Mouse (Mus musculus): ENCODE results near the gene Alk.

DNA sequence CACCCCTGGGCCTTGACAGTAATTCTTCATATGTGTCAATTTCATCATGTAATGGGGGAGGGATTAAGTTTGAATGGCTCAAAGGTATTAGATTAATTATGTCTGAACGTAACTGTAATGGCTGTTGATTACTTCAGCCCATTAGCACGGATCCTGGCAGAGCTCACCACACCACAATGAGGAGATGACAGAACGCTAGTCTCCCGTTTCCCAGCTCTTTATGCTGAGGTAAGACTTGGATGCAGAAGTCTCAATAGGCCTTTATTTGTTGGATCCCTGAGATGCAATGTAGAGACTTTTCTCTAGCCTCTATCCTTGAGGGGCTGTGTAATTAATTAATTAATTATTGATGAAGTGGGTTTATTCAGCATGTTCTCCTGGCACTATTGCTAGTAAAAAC lies 627.8 kb downstream of the Alk start:
- TF ChIP-seq POLR2A (IDR thresholded peaks at IDR 0.05; ENCODE audit: low read depth, low read length) (no peak), CTCF (IDR thresholded peaks at IDR 0.05; ENCODE audit: extremely low read depth, insufficient read depth, insufficient read length, insufficient replicate concordance) (no peak)
